13 mouse cellular contexts compared by ENCODE assay signal in the genomic region with DNA sequence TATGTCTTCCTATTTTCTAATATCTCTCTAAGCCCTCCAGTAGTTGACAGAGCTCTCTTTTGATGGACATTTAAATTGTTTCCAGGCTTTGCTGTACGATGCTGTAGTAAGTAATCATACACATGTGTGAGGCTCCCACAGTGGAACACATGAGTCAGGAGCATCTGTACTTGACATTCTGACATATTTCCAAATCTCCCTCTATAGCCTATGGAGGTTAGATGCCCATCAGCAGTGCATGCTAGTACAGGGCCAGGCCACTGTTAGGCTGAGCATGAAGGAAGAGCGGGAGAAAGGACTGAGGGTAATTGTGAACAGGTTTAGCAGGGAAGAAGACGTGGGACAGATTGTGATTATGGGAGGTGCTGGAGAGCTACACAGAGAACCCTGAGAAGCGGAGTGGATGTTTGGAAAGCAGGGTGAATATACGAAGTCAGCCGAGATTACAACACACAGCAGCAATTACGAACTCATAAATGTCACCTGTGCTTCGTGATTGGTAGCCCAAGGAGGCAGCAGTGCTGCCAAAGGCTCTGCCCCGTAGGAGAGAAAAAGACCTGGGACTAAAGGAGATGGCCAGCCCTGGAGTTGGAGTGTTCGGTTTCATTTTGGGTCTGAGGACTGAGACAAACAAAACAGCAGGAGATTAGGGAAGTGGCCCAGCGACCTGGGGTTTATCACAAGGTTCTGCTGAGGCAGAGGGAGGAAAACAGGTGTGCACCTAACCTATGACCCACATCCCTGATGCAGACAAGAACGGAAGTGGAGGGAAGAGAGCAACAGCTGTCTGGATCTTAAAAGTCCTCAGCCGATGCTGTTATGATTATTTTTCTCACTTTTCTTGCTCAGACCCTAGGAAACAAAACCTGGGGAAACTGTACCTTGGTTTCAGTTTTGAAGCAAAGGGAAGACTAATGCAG. TPM values are rescaled to one million over a fixed set of nuclear protein-coding genes. Genes with fewer than 3 reads are reported as not detected.
DNase-seq lines count a peak whose midpoint lies in the region; ATAC-seq and TF ChIP-seq lines count a peak whose summit lies in the region.
"Had no signal": no experiment of that assay in that cellular context is flagged by ENCODE, and none has a peak within 500 bp of the region (broad histone marks: within the 10 kb centered on the region; RNA-seq: fewer than 3 reads in every experiment).

No protein-coding gene starts in this region.

- no peaks in the 10 kb centered on the region for H3K27me3 ChIP-seq in lung, postnatal 0 days (replicated peaks; ENCODE audit: insufficient read depth, low read length)

- TF ChIP-seq EP300 in lung, postnatal 0 days (IDR thresholded peaks at IDR 0.05) = no peak

- no peak for TF ChIP-seq CTCF in lung, postnatal 0 days (IDR thresholded peaks at IDR 0.05)

- H3K4me1 ChIP-seq in lung, postnatal 0 days (ENCODE audit: insufficient read depth, low read depth, low read length) = no peaks in the 10 kb centered on the region; the same call in 1 of the 2 replicates

- WGBS in lung, postnatal 0 days = 45% methylated on average over 13 of the region's 13 CpGs

- ATAC-seq in lung, postnatal 0 days = peak; percentile 3; the same call in 1 of the 2 replicates

- no peak for DNase-seq in lung, postnatal 0 days (ENCODE audit: low spot score)
- no peak for DNase-seq in lung, postnatal 4 days
- peak; percentile 20 for DNase-seq in induced T-regulatory cell, adult 2 months (ENCODE audit: low read depth)
- peak; percentile 28 for DNase-seq in naive thymus-derived CD4-positive, alpha-beta T cell, adult 2 months (ENCODE audit: low read depth)
- peak; percentile 40 to 63 for DNase-seq in thymus, postnatal 36 days
- DNase-seq in left cerebral cortex, adult 8-10 months (ENCODE audit: low spot score in 2 of 2) = no peak
- no peak for DNase-seq in cerebellum, adult 11 months
- DNase-seq in frontal cortex, postnatal 25 days (ENCODE audit: low spot score in 2 of 2) = no peak
- DNase-seq: cerebellum, adult 2 months; heart, adult 18-20 months; heart, postnatal 4 days; kidney, adult 9 months had no signal

- H3K27ac ChIP-seq in lung, postnatal 0 days (ENCODE audit: low read length) = peak overlapping the region; percentile 47; the same call in 1 of the 2 replicates

- H3K36me3 ChIP-seq in lung, postnatal 0 days (ENCODE audit: insufficient read depth, low read length) = no peaks in the 10 kb centered on the region

- no peaks in the 10 kb centered on the region for H3K9me3 ChIP-seq in lung, postnatal 0 days (ENCODE audit: low read length)

- H3K4me3 ChIP-seq in lung, postnatal 0 days (ENCODE audit: low read depth, low read length) = no peak overlapping the region

- H3K9ac ChIP-seq in lung, postnatal 0 days (replicated peaks; ENCODE audit: low read depth) = no peak overlapping the region

- no peak overlapping the region for H3K4me2 ChIP-seq in lung, postnatal 0 days (replicated peaks; ENCODE audit: low read depth, low read length)

RNA-seq across cellular contexts. Expression of a gene that starts 55.1 kb away (rescaled TPM):
- 0.07 and 0.12 TPM in 2 replicates for polyA plus RNA-seq in lung, postnatal 0 days (2015; fragmentation: Nextera tagmentation; extraction: Ambion mirVana)
- total RNA-seq in left cerebral cortex, adult 8-10 months (2022) = under 1 TPM; 0.11 to 0.63 (median 0.40) TPM
- total RNA-seq: heart, adult 18-20 months; megakaryocyte-erythroid progenitor cell, adult 5-6 weeks had no signal

Comparison
In these comparisons a context has a peak if more than half of its experiments do, and no peak if none do; other contexts are left out.
1. DNase-seq: peak in induced T-regulatory cell, adult 2 months (single experiment), naive thymus-derived CD4-positive, alpha-beta T cell, adult 2 months (single experiment) and thymus, postnatal 36 days (2 of 2); none in lung, postnatal 0 days (single experiment), lung, postnatal 4 days (0 of 2), left cerebral cortex, adult 8-10 months (0 of 2), cerebellum, adult 11 months (single experiment) and frontal cortex, postnatal 25 days (0 of 2).